7 mouse cellular contexts compared by ENCODE assay signal in the genomic region with DNA sequence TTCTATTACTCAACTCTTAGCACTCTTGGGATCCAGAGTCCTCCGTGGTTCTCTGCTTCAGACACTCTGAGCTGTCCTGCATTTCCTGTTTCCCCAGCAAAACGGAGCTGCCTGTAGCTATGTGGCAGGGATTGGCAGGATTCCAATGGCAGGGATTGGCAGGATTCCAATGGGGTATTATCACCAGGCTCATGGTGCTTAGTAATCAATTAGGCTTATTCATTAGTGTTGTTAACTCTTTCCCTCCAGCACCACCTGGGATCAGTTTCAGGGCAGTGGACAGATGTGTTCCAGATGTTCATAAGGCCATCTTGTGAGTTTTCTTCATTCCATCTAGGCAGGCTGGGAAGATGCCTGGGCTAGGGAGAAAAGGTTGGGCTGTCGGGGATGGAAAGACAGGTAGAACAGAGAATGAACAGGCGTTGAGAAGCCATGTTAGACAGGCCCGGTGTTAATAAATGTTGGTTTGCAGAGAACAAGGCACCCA.
A peak's percentile ranks its signal among the peaks of the same experiment; 100 is the strongest.
DNase-seq lines count a peak whose midpoint lies in the region; ATAC-seq and TF ChIP-seq lines count a peak whose summit lies in the region.

No protein-coding gene starts in this region.

- TF ChIP-seq CTCF in lung, adult 2 months (IDR thresholded peaks at IDR 0.05; ENCODE audit: insufficient read depth, low read length) = no peak

- H3K36me3 ChIP-seq in lung, embryonic 16.5 days (ENCODE audit: control insufficient read depth, insufficient read depth, low read length) = no peaks in the 10 kb centered on the region
- H3K36me3 ChIP-seq in embryonic facial prominence, embryonic 11.5 days (replicated peaks; ENCODE audit: control insufficient read depth, insufficient read depth, low read depth, low read length) = no peaks in the 10 kb centered on the region
- H3K36me3 ChIP-seq in hindbrain, embryonic 16.5 days (ENCODE audit: control insufficient read depth, insufficient read depth, low read length) = no peaks in the 10 kb centered on the region
- H3K36me3 ChIP-seq in limb, embryonic 15.5 days = no peaks in the 10 kb centered on the region

- no peaks in the 10 kb centered on the region for H3K9me3 ChIP-seq in lung, embryonic 16.5 days (ENCODE audit: control insufficient read depth, low read length)
- H3K9me3 ChIP-seq in embryonic facial prominence, embryonic 11.5 days (replicated peaks; ENCODE audit: control insufficient read depth, low read length) = no peaks in the 10 kb centered on the region
- H3K9me3 ChIP-seq in hindbrain, embryonic 16.5 days (ENCODE audit: control insufficient read depth, low read length) = no peaks in the 10 kb centered on the region
- no peaks in the 10 kb centered on the region for H3K9me3 ChIP-seq in limb, embryonic 15.5 days

- 45% methylated on average over 5 of the region's 5 CpGs for WGBS in lung, embryonic 16.5 days
- WGBS in lung, adult 2 months = 49% methylated on average over 5 of the region's 5 CpGs
- WGBS in embryonic facial prominence, embryonic 11.5 days = 35% methylated on average over 5 of the region's 5 CpGs
- WGBS in hindbrain, embryonic 16.5 days = 32% methylated on average over 5 of the region's 5 CpGs
- 10% methylated on average over 5 of the region's 5 CpGs for WGBS in limb, embryonic 15.5 days

- H3K9ac ChIP-seq in lung, embryonic 16.5 days (ENCODE audit: low read length) = no peak overlapping the region; the same call in 1 of the 2 replicates
- no peak overlapping the region for H3K9ac ChIP-seq in embryonic facial prominence, embryonic 11.5 days (replicated peaks; ENCODE audit: low read length)
- H3K9ac ChIP-seq in hindbrain, embryonic 16.5 days (ENCODE audit: low read depth, low read length) = no peak overlapping the region
- no peak overlapping the region for H3K9ac ChIP-seq in limb, embryonic 15.5 days

- no peaks in the 10 kb centered on the region for H3K27me3 ChIP-seq in lung, embryonic 16.5 days (ENCODE audit: control insufficient read depth, insufficient read depth, low read depth, low read length)
- H3K27me3 ChIP-seq in embryonic facial prominence, embryonic 11.5 days (ENCODE audit: control insufficient read depth, insufficient read depth, low read length) = no peaks in the 10 kb centered on the region
- H3K27me3 ChIP-seq in hindbrain, embryonic 16.5 days (replicated peaks; ENCODE audit: control insufficient read depth, insufficient read depth, low read length) = no peaks in the 10 kb centered on the region
- peaks cover 24% of the 10 kb centered on the region; the same call in 1 of the 2 replicates for H3K27me3 ChIP-seq in limb, embryonic 15.5 days

- no peak overlapping the region for H3K27ac ChIP-seq in lung, embryonic 16.5 days (ENCODE audit: low read length)
- no peak overlapping the region for H3K27ac ChIP-seq in embryonic facial prominence, embryonic 11.5 days (replicated peaks; ENCODE audit: low read depth, low read length)
- H3K27ac ChIP-seq in hindbrain, embryonic 16.5 days (ENCODE audit: low read depth, low read length) = no peak overlapping the region
- 0 out of 2 replicates have a peak overlapping the region, but pooled peaks have one; percentile 4 for H3K27ac ChIP-seq in limb, embryonic 15.5 days

- H3K4me1 ChIP-seq in lung, embryonic 16.5 days (replicated peaks; ENCODE audit: control insufficient read depth, insufficient read depth, low read length) = peaks cover 9% of the 10 kb centered on the region
- H3K4me1 ChIP-seq in lung, adult 2 months (ENCODE audit: control insufficient read depth, insufficient read depth, low read length) = peaks cover 2% of the 10 kb centered on the region; the same call in 1 of the 2 replicates
- H3K4me1 ChIP-seq in embryonic facial prominence, embryonic 11.5 days (ENCODE audit: control insufficient read depth, insufficient read depth, low read length) = no peaks in the 10 kb centered on the region
- 0 out of 2 replicates have a peak, but pooled peaks cover 3% of the 10 kb centered on the region for H3K4me1 ChIP-seq in hindbrain, embryonic 16.5 days (ENCODE audit: control insufficient read depth, insufficient read depth, low read depth, low read length)
- peaks cover 13% of the 10 kb centered on the region for H3K4me1 ChIP-seq in limb, embryonic 15.5 days

- H3K4me3 ChIP-seq in lung, embryonic 16.5 days (ENCODE audit: low read length) = no peak overlapping the region
- H3K4me3 ChIP-seq in lung, adult 2 months (replicated peaks; ENCODE audit: extremely low read depth, low read depth, low read length) = no peak overlapping the region
- H3K4me3 ChIP-seq in embryonic facial prominence, embryonic 11.5 days (ENCODE audit: low read depth, low read length) = no peak overlapping the region
- no peak overlapping the region for H3K4me3 ChIP-seq in hindbrain, embryonic 16.5 days (ENCODE audit: low read length)
- no peak overlapping the region for H3K4me3 ChIP-seq in limb, embryonic 15.5 days

- ATAC-seq in lung, embryonic 16.5 days (ENCODE audit: low read depth) = peak; percentile 81
- ATAC-seq in embryonic facial prominence, embryonic 11.5 days (replicated peaks; ENCODE audit: insufficient number of reproducible peaks, low FRiP score, low TSS enrichment, low read depth) = peak; percentile 84
- peak; percentile 90 for ATAC-seq in hindbrain, embryonic 16.5 days
- ATAC-seq in limb, embryonic 15.5 days (ENCODE audit: insufficient number of reproducible peaks, low FRiP score, low TSS enrichment, low read depth) = peak; percentile 40; the same call in 1 of the 2 replicates

- no peak for TF ChIP-seq POLR2A in lung, adult 2 months (IDR thresholded peaks at IDR 0.05; ENCODE audit: borderline replicate concordance, extremely low read depth, low read depth, low read length)

- no peak overlapping the region for H3K4me2 ChIP-seq in lung, embryonic 16.5 days (ENCODE audit: low read depth, low read length)
- H3K4me2 ChIP-seq in embryonic facial prominence, embryonic 11.5 days (ENCODE audit: low read depth, low read length) = no peak overlapping the region
- H3K4me2 ChIP-seq in hindbrain, embryonic 16.5 days (ENCODE audit: low read length) = peak overlapping the region; percentile 24
- 0 out of 2 replicates have a peak overlapping the region, but pooled peaks have one; percentile 5 for H3K4me2 ChIP-seq in limb, embryonic 15.5 days

- DNase-seq in lung, adult 2 months = no peak
- DNase-seq in embryonic facial prominence, embryonic 11.5 days (ENCODE audit: low spot score) = peak; percentile 72
- no peak for DNase-seq in thymus, postnatal 25 days
- no peak for DNase-seq in adrenal gland, postnatal 10 days

Comparison
In these comparisons a context has a peak if more than half of its experiments do, and no peak if none do; other contexts are left out.
1. ATAC-seq: peak in every context shown above with its lines; median percentile 90 in hindbrain, embryonic 16.5 days; 84 in embryonic facial prominence, embryonic 11.5 days; 81 in lung, embryonic 16.5 days; 40 in limb, embryonic 15.5 days.
2. H3K4me2 ChIP-seq: peak in hindbrain, embryonic 16.5 days (single experiment) and limb, embryonic 15.5 days (single experiment); none in lung, embryonic 16.5 days (single experiment) and embryonic facial prominence, embryonic 11.5 days (single experiment).